Mouse (Mus musculus): ENCODE data around the gene Cckbr. TPM values are rescaled to one million over a fixed set of nuclear protein-coding genes. Genes with fewer than 3 reads are reported as not detected.

Gene Cckbr
- total RNA-seq, 1 experiment = 0.27 TPM

GRCm38 (mm10) chr7:105485029-105485428, 59.5 kb downstream of the Cckbr start:
- H3K9me3 ChIP-seq (ENCODE audit: control insufficient read depth, insufficient read depth, low read depth, low read length) = no peaks in the 10 kb centered on the region
- H3K9ac ChIP-seq (ENCODE audit: insufficient read depth, low read depth, low read length, poor library complexity, severe bottlenecking) = no peak overlapping the region
- in situ Hi-C loops (cut with MboI; ENCODE audit: low sequenced_read_pairs in 2 of 2, unreplicated experiment in 2 of 2) = no loop called here
- DNase-seq (ENCODE audit: low read depth, low spot score) = no peak
- peaks cover 3 to 17% of the 10 kb centered on the region in 2 experiments for H3K4me1 ChIP-seq (ENCODE audit: control insufficient read depth in 2 of 2, insufficient read depth in 2 of 2, low read length in 2 of 2, poor library complexity in 1 of 2)
- no peak overlapping the region for H3K27ac ChIP-seq (ENCODE audit: insufficient read depth, low read depth, low read length, poor library complexity, severe bottlenecking)
- no peaks in the 10 kb centered on the region for H3K36me3 ChIP-seq (ENCODE audit: control insufficient read depth, insufficient read depth, low read length, poor library complexity, severe bottlenecking)
- TF ChIP-seq ZNF384 (IDR thresholded peaks at IDR 0.05; ENCODE audit: low read depth, low read length) (no peak), HCFC1 (IDR thresholded peaks at IDR 0.05; ENCODE audit: borderline replicate concordance, insufficient read depth, low read length) (no peak), MAFK (IDR thresholded peaks at IDR 0.05; ENCODE audit: insufficient read depth, low read depth, low read length) (no peak), ZC3H11A (IDR thresholded peaks at IDR 0.05; ENCODE audit: borderline replicate concordance, low read depth, low read length) (no peak), CHD2 (IDR thresholded peaks at IDR 0.05; ENCODE audit: low read depth, low read length) (no peak)
- no peak overlapping the region for H3K4me3 ChIP-seq (ENCODE audit: insufficient read depth in 1 of 2, low read depth in 1 of 2, low read length in 2 of 2, poor library complexity in 1 of 2, severe bottlenecking in 1 of 2)

GRCm38 (mm10) chr7:105487104-105487876, 61.8 kb downstream of the Cckbr start:
- Histone ChIP-seq H3K27ac (ENCODE audit: insufficient read depth, low read depth, low read length, poor library complexity, severe bottlenecking) (no peak overlapping the region), H3K9me3 (ENCODE audit: control insufficient read depth, insufficient read depth, low read depth, low read length) (no peaks in the 10 kb centered on the region), H3K36me3 (ENCODE audit: control insufficient read depth, insufficient read depth, low read length, poor library complexity, severe bottlenecking) (no peaks in the 10 kb centered on the region), H3K4me3 (ENCODE audit: insufficient read depth in 1 of 2, low read depth in 1 of 2, low read length in 2 of 2, poor library complexity in 1 of 2, severe bottlenecking in 1 of 2) (no peak overlapping the region), H3K4me1 (ENCODE audit: control insufficient read depth in 2 of 2, insufficient read depth in 2 of 2, low read length in 2 of 2, poor library complexity in 1 of 2) (peaks cover 3 to 4% of the 10 kb centered on the region in 2 experiments), H3K9ac (ENCODE audit: insufficient read depth, low read depth, low read length, poor library complexity, severe bottlenecking) (no peak overlapping the region)
- DNase-seq (ENCODE audit: low read depth, low spot score) = no peak
- in situ Hi-C loops (cut with MboI; ENCODE audit: low sequenced_read_pairs in 2 of 2, unreplicated experiment in 2 of 2) = no loop called here
- no peak for TF ChIP-seq HCFC1 (IDR thresholded peaks at IDR 0.05; ENCODE audit: borderline replicate concordance, insufficient read depth, low read length)
- no peak for TF ChIP-seq MAFK (IDR thresholded peaks at IDR 0.05; ENCODE audit: insufficient read depth, low read depth, low read length)
- TF ChIP-seq ZNF384 (IDR thresholded peaks at IDR 0.05; ENCODE audit: low read depth, low read length) = no peak
- no peak for TF ChIP-seq CHD2 (IDR thresholded peaks at IDR 0.05; ENCODE audit: low read depth, low read length)
- TF ChIP-seq ZC3H11A (IDR thresholded peaks at IDR 0.05; ENCODE audit: borderline replicate concordance, low read depth, low read length) = no peak

- no peaks in the 10 kb centered on the region for H3K4me1 ChIP-seq (ENCODE audit: control insufficient read depth in 2 of 2, insufficient read depth in 2 of 2, low read length in 2 of 2, poor library complexity in 1 of 2)
- H3K27ac ChIP-seq (ENCODE audit: insufficient read depth, low read depth, low read length, poor library complexity, severe bottlenecking) = no peak overlapping the region
- no peak for TF ChIP-seq ZNF384 (IDR thresholded peaks at IDR 0.05; ENCODE audit: low read depth, low read length)
- TF ChIP-seq CHD2 (IDR thresholded peaks at IDR 0.05; ENCODE audit: low read depth, low read length) = no peak
- no peak for TF ChIP-seq HCFC1 (IDR thresholded peaks at IDR 0.05; ENCODE audit: borderline replicate concordance, insufficient read depth, low read length)
- no peak for TF ChIP-seq MAFK (IDR thresholded peaks at IDR 0.05; ENCODE audit: insufficient read depth, low read depth, low read length)
- TF ChIP-seq ZC3H11A (IDR thresholded peaks at IDR 0.05; ENCODE audit: borderline replicate concordance, low read depth, low read length) = no peak
- DNase-seq (ENCODE audit: low read depth, low spot score) = no peak
- H3K4me3 ChIP-seq (ENCODE audit: insufficient read depth in 1 of 2, low read depth in 1 of 2, low read length in 2 of 2, poor library complexity in 1 of 2, severe bottlenecking in 1 of 2) = no peak overlapping the region
- in situ Hi-C loops (cut with MboI; ENCODE audit: low sequenced_read_pairs in 2 of 2, unreplicated experiment in 2 of 2) = no loop called here
- no peak overlapping the region for H3K9ac ChIP-seq (ENCODE audit: insufficient read depth, low read depth, low read length, poor library complexity, severe bottlenecking)
- H3K36me3 ChIP-seq (ENCODE audit: control insufficient read depth, insufficient read depth, low read length, poor library complexity, severe bottlenecking) = no peaks in the 10 kb centered on the region
- H3K9me3 ChIP-seq (ENCODE audit: control insufficient read depth, insufficient read depth, low read depth, low read length) = no peaks in the 10 kb centered on the region
These were observed 72.3 kb downstream of the Cckbr start for GRCm38 (mm10) chr7:105497881-105498280.

GRCm38 (mm10) chr7:105498854-105499492, 73.4 kb downstream of the Cckbr start:
- H3K27ac ChIP-seq (ENCODE audit: insufficient read depth, low read depth, low read length, poor library complexity, severe bottlenecking) = no peak overlapping the region
- H3K4me1 ChIP-seq (ENCODE audit: control insufficient read depth in 2 of 2, insufficient read depth in 2 of 2, low read length in 2 of 2, poor library complexity in 1 of 2) = no peaks in the 10 kb centered on the region
- no peaks in the 10 kb centered on the region for H3K36me3 ChIP-seq (ENCODE audit: control insufficient read depth, insufficient read depth, low read length, poor library complexity, severe bottlenecking)
- H3K9me3 ChIP-seq (ENCODE audit: control insufficient read depth, insufficient read depth, low read depth, low read length) = no peaks in the 10 kb centered on the region
- no peak overlapping the region for H3K4me3 ChIP-seq (ENCODE audit: insufficient read depth in 1 of 2, low read depth in 1 of 2, low read length in 2 of 2, poor library complexity in 1 of 2, severe bottlenecking in 1 of 2)
- no peak overlapping the region for H3K9ac ChIP-seq (ENCODE audit: insufficient read depth, low read depth, low read length, poor library complexity, severe bottlenecking)
- in situ Hi-C loops (cut with MboI; ENCODE audit: low sequenced_read_pairs in 2 of 2, unreplicated experiment in 2 of 2) = no loop called here
- no peak for TF ChIP-seq CHD2 (IDR thresholded peaks at IDR 0.05; ENCODE audit: low read depth, low read length)
- no peak for DNase-seq (ENCODE audit: low read depth, low spot score)
